Mouse (Mus musculus): ENCODE results near the gene Cdk5rap3. TPM values are rescaled to one million over a fixed set of nuclear protein-coding genes. Genes with fewer than 3 reads are reported as not detected.

Gene Cdk5rap3
- 39.9 and 42.0 TPM in 2 replicates for polyA plus RNA-seq (2012; rRNA removed)

DNA sequence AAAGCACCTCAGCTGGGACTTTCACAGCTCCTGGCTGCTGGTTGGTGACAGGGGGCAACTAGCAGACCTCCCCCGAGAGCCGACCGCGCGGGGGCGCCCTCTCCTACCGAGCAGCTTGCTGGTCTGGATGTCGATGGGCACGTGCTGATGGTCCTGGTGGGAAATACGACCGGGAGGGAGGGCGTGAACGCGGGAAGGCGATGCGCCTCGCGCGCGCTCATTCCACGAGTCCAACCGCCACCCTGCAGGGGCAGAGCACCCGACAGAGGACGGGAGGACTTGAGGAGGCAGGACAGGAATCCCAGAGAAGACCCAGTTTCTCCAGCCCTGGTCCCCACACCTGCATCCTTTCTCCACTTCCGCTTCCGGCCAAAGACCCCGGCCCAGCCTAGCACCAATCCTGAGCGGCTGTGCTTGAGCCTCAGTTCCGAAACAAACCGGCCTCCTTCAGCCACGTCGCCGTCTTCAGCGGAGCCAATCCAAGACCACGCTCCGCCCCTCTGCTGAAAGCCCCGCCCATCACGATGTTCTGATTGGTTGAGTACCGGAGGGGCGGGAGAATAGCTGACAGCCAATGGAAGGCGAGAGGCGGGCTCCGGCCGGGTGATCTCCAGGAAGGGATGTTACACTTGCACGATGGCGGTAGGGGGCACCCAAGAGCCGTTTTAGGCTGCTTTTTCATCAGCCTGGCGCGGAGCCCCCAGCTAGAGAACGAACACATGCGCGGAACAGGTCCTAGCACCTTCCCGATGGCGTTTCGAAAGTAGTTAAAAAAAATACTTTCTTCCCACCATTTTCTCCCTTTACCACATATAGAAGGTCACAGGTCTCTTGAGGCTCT, at the start of gene Cdk5rap3:
TSS of gene Cdk5rap3 (minus strand) at position 453 of the 841 bp plus-strand sequence.
- DNase-seq (ENCODE audit: low read depth, low spot score) = no peak
- WGBS = under 1% methylated on average over 55 of the region's 55 CpGs

DNA sequence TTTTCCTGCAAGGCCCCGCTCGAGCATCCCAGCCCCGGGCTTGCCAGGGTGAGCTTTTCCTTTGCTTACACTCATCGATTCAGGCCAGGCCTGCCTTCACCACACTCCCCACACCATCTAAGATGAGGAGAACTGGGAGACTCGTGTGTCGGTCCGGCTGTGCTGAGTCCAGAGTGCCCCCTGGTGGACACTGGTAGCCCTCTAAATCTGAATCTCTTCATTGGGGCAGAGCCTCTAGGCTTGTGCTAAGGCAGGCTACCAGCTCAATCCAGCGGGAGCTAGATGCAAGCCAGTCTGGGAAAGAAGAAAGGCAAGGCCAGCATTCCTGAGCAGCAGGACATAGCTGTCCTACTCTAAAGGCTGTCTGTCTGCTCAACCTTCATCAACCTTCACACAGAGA, 47.3 kb upstream of the Cdk5rap3 start:
- no peak for DNase-seq (ENCODE audit: low read depth, low spot score)
- 12% methylated on average over 8 of the region's 8 CpGs for WGBS

DNA sequence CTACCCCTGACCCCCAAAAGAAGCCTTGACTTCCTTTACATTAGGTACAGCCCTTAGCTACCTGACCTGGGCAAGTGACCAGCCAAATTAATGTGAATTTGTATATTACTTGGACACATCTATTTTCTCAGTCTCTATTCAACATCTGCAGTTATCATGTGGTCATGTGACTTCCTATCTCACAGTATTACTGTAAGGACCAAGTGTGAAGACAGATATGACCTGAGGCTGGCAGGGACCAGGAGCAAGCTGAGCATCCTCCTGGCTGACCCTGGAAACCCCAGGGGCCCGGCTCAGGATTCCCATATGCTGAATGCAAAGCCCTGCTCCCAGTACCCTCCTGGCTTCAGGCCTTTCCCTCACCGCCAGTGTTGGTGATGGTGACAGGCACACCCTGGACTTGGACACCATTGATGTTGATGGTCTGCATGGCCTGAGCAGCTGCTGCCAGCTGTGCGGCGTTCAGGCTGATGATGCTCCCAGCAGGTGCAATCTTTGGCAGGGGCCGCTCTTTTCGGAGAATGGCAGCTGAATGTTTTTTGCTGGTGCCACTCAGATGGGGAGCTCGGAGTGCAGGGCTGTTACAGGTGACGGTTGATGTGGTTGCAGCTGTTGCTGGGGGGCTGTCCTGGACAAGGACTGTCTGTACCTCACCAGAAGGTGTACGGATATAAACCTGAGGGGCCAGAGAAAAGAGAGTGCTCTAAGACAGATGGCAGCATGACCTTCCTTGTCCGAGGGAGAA, 40.9 kb upstream of the Cdk5rap3 start:
- WGBS = 90% methylated on average over 10 of the region's 10 CpGs
- no peak for DNase-seq (ENCODE audit: low read depth, low spot score)

DNA sequence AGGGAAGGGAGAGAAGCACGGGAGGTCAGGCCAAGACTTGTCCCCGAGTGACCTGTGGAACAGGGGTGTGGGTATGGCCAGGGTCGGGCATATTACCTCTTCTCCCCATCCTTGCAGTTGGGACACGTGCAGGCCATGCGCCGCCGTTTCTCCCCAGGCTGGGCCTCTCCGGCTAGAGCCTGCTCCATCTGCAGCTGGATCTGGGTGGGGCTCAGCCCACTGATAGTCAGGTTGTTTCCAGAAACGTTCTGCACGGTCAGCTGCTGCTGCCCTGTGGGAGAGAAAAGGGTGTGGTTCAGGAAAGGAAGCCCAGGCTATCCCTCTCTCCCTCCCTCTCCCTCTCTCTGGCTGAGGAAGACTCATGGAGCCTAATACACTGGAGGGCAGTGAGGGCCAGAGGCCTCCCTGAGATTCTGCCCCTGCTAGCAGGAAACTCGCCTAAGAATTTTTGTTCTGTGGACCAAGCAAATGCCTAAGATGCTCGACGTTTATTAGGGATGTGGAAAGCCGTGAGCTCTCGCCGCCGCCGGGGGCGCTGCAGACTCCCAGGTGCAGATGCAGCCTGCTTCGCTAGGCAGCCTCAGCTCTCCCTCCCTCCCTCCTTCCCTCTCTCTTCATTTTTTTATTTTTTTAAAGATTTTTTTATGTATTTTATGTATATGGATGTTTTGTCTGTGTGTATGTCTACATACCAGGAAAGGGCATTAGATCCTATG, 39.9 kb upstream of the Cdk5rap3 start:
- no peak for DNase-seq (ENCODE audit: low read depth, low spot score)
- WGBS = 57% methylated on average over 20 of the region's 20 CpGs

DNA sequence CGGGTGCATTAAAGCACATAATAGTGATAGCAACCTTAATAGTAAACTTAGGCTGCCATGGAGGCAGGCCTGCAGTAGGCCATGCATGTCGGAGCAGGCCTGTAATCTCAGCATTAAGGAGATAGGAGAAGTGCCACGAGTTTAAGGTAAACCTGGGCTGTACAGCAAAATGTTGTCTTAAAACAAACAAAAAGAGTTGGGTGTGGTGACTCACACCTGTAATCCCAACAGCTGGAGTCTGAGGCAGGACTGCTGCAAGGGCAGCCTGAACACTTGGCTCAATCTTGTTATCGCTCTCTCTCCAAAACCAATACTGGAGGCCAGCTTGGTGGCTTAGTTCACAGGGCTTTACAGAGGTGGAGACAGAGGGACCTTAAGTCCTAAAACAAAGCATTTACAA, 38.8 kb upstream of the Cdk5rap3 start:
- DNase-seq (ENCODE audit: low read depth, low spot score) = no peak
- WGBS = 49% methylated on average over 4 of the region's 4 CpGs

DNA sequence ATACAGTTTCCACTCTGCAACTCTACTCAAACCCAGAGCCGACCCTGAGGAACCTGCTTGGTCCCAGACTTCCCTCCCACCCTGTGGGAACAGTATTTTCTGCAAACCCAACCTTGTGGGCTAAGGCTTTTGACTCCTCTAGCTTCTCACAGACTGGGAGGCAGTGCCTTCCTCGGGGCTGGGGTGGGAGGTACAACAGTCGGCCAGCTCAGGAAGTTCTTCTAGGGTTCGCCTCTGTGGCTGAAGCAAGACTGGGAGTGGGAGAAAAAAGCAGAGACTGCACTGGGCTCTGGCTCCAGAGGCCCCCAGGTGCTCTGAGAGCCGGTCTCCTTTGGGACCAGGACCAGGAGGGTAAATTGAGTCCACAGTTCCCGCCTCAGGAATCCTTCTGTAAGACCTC, 36.6 kb upstream of the Cdk5rap3 start:
- no peak for DNase-seq (ENCODE audit: low read depth, low spot score)
- WGBS = 78% methylated on average over 6 of the region's 6 CpGs

DNA sequence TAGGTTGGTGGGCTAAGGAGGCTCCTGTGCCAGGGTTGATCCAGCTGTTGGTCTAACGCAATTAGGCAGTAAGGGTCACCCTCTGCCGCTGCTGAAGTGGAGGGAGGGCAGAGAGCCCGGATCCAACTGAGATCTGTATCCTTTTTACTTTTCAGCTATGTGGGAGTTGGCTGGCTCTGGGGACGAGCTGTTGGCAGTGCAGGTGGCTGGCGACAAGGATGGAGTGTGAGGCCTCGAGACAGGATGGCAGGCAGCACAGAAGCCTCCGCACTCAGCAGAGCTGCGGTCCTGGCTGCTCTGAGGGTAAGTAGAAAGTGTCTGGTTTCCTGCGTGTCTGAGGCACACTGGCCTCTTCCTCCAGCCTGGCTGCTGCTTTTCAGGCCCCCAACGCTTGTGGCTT, 36.1 kb upstream of the Cdk5rap3 start:
- no peak for DNase-seq (ENCODE audit: low read depth, low spot score)
- 87% methylated on average over 10 of the region's 10 CpGs for WGBS

DNA sequence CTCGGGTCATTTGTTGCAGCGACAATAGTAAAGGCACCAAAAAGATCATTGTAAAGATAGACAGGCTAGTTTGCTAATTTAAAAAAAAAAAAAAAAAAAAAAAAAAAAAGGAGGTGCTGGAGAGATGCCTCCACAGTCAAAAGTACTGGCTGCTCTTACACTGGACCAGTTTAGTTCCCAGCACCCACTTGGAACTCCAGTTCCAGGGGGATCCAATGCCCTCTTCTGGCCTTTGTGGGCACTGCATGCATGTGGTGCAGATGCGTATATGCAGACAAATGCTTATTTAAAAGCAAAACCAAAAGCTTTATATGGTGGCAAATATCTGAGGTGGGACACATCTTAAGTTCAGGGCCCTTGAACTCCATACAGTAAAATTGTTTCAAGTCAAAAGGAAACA, 34.5 kb upstream of the Cdk5rap3 start:
- DNase-seq (ENCODE audit: low read depth, low spot score) = no peak
- WGBS = 94% methylated on average over 3 of the region's 3 CpGs

DNA sequence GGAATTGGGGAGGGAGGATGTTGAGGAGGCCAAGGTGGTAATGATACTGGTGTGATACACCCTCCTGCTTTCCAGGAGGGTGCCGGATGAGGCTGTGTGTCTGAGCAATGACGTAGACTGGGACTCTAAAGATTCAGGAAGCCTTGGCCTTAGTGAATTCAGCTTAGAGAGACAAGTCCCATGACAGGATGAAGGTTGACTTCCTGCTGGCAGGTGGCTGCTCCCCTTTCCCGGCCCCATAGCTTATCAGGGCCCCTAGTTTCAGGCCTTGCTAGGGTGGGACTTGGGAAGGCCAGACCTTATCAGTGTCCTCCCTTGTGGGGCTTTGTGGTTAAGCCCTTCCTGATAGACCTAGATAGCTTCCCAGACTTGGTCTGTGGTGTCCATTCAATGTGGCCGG, 31.6 kb upstream of the Cdk5rap3 start:
- WGBS = 89% methylated on average over 4 of the region's 4 CpGs

DNA sequence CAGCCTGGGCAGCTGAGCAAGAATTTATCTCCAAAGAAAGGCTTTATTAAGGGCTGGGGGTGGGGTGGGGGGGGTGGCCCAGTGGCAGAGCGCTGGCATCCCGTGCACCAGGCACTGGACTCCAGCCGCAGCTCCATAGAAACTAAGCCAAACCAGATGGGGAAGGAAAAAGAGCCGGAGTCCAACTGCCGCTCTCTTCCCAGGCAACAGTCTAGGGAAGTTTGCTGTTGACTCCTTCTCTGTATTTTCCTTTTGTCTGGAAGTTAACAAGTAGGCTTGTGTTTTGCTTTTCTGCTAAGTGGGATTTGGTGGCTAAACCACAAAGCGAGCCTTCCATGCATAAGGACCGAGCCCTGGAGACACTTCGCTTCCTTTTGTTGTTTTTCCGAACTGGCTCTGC, 30.2 kb upstream of the Cdk5rap3 start:
- 85% methylated on average over 9 of the region's 9 CpGs for WGBS
- no peak for DNase-seq (ENCODE audit: low read depth, low spot score)

More for the DNA sequence above, 31.6 kb upstream of the Cdk5rap3 start:
- DNase-seq (ENCODE audit: low read depth, low spot score) = no peak

DNA sequence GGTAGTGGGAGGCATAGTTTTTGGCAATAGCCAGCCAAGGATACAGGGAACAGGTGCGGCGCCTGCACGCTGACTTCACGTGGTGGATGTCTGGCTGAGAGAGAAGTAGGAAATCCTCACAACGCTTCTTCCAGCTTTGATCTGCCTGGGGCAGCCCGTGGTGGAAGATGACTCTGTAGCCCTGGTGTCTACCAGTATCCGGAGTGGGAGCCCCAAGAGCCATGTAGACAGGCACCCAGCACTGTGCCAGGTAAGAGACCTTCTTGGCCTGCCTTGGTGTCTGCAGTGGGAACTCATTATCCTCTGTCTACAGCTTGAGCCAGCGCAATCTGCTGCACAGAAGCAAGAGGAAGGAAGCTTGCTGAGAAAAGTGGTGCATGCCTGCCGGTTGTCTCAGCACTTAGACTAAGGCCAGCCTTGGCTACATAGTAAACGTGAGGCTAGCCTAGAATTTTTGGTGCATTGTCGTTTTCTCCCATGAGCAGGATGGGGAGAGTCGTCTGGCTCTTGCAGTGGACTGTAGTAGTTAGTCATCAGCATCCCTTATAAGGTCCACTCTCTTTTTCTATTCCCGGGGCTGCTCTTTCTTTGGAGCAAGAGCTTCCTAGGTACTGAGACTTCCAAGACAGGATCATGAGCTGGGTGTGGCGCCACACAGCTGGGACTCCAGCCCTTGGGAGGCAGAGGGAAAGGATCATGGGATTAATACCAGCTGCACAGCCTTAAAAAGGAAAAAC, 28.7 kb upstream of the Cdk5rap3 start:
- WGBS = 21% methylated on average over 14 of the region's 14 CpGs
- DNase-seq (ENCODE audit: low read depth, low spot score) = no peak

DNA sequence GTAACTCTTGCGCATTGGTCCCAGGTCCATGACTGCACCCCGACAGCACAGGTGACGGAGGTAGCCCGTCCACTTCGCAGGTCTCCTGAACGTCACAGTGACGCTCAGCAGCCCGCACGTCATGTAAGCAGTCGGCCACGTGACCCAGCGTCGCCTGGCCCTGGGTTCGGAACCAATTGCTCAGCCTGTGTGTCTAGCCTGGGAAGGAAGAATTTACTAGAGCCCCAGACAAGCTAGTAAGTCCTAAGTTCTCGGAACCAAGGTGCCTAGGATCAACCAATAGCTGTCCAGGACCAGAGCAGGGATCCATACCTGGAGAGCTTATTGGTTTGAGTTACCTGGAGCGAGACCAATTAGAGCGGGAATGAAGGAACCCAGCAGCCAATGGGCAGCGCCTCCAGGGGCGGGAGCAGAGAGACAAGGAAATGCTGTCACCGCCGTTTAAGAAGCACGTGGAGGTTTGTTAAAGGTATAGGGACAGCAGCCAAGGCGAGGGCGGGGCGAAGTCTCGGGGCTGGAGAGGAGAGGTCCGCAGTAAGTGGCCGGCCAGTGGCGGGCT, 27.5 kb upstream of the Cdk5rap3 start, which contains the start of gene Pnpo:
TSS of gene Pnpo (minus strand) at position 241 of the 559 bp plus-strand sequence.
- no peak for DNase-seq (ENCODE audit: low read depth, low spot score)
- WGBS = under 1% methylated on average over 29 of the region's 29 CpGs

DNA sequence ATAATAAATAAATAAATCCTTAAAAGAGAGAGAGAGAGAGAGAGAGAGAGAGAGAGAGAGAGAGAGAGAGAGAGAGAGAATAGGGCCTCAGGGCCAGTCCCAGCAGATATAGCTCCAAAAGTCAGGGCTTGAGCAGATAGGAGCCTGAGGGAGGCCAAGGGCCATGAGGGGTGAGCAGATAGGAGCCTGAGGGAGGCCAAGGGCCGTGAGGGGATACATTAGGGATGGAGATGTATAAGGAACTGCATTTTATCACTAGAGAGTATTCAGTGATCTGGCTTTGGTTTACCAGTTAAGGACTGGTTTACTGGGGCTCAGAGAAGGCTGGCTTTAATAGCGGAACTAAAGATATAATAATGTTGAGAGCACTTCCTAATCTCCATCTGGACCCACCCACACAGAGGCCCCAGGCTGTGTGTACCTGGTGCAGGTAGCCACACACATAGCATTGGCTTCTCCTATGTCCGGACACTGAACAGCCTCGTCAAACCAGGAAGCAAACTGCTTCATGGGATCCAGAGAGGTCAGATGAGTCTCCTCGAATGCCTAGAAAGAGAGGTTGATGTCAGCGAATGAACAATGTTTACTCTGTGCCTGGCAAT, 25.8 kb upstream of the Cdk5rap3 start:
- 47% methylated on average over 6 of the region's 6 CpGs for WGBS
- no peak for DNase-seq (ENCODE audit: low read depth, low spot score)

DNA sequence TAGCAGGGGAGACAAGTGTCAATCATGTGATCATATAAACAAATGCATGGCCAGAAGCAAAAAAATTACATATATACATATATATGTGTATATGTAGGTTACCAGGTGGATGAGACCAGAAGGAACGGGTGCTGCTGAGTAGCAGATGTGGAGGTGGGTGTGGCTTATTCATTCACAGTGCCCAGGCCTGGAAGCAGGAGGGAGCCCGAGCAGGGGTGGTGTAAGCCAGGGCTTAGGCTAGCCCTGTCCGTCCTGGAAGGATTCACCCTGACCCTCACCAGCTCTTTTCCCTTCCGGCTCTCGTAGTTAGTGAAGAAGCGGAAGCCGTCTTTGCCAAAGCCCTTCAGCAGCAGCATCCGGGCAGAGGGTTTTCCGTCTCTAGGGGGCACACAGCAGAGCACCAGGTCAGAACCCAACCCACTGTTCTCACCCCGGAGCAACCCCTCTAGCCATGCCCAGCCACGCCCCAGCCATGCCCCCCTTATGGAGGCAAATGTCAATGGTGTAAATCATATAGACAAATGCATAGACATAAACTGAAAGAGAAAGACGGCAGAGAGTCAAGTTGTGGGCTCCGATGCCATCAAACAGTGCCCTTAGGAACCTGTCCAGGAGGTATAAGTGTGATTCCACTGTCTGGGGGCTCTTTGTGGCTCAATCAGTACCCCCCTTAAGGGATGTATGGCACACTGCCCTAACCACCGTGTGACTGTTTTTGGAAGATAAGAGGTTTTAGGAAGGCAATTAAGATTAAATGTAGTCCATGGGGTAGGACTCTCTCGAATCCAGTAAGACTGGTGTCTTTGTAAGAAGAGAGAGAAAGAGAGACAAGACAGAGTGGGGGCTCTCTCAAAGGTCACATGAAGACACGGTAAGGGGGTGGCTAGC, 24.5 kb upstream of the Cdk5rap3 start:
- WGBS = 51% methylated on average over 16 of the region's 16 CpGs
- DNase-seq (ENCODE audit: low read depth, low spot score) = no peak

DNA sequence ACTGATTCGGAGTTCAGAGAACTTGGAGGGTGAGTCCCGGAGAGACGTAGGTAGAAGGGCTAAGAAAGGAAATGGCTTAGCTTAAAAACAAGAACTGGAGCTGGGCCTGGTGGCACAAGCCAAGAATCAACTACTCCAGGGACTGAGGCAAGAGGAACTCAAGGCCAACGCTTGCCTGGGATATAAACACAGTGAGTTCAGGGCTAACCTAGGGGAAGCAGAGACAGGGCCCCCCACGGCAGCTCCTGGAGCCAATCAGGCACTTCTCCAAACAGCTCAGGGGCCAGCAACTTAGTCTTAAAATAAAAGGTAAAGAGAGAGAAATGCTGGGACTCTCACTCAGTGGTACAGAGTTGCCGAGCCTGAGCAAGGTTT, 22.1 kb upstream of the Cdk5rap3 start:
- DNase-seq (ENCODE audit: low read depth, low spot score) = no peak
- 18% methylated on average over 6 of the region's 6 CpGs for WGBS

DNA sequence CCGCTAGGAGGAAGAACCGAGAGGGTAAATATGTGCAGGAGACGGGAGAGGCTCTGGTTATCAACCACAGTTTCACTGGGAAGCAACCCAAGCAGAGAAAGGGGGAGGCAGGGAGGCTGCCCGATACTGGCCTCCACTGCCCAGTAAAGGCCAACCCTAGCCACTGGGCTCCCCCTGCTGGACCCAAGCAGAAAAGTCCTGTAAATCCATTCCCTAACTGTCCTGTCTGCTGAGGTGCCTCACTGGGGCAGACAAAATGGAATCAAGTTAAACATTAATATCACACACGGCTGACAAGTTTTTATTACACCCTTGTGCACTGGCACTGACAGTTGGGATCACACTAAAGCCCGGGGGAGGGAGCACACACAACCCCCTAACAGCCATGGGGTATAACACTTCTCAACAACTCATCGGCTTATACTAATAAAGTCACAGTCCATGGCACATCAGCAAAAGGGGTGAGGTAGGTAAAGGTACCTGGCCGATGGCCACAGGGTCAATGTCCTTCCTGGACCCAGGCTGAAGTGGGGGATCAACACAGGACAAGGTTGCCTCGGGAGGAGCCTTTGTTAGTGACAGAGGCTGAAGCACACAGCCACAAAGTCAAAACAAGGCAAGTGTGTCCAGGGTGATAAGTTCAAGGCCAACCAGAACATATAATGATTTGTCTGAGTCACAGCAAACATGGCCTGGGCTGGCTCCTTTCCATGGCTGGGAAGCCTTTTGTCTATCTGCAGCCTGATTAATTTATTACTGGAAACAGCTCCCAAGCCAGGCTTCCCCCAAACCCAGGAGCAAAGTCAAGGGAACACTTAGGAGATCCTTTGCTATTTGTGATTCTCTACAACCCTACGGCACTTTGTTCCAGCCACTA, 21.5 kb upstream of the Cdk5rap3 start:
- WGBS = 18% methylated on average over 10 of the region's 10 CpGs
- DNase-seq (ENCODE audit: low read depth, low spot score) = no peak

All from large intestine, adult 2 months (tissue).